Mouse (Mus musculus): ENCODE measurements around the gene Bnipl. TPM values are rescaled to one million over a fixed set of nuclear protein-coding genes. Genes with fewer than 3 reads are reported as not detected.
"Not testable (repeated sequence)": the region's sequence is repeated elsewhere in the genome, so short reads cannot be mapped to it uniquely, and the experiment has no call there.

Gene Bnipl
- polyA plus RNA-seq, 1 experiment from 2014 or later: 16.8 TPM

DNA sequence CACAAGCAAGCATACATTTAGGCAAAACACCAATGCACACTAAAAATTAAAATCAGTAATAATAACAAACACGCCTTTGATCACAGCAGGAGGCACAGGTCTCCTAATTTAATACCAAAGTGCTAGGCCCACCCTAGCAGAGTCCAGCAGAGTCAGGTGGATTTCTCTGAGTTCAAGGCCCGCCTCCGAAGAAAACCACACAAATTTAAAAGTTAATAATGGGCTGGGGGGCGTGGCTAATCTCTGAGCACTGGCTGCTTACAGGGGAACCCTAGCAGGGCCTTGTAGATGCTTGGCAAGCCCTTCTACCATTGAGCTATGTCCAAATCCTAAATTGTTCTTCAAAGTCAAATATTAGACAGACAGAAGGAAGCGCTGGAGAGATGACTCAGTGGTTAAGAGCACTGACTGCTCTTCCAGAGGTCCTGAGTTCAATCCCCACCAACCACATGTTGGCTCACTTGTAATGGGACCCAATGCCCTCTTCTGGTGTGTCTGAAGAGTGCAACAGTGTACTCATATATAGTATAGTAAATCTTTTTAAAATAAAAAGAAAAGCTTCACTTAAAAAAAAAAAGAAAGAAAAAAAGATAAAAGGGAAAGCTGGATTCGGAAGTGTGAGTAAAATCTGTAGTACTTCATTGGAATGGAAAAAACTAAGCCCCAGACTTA lies 32.4 kb downstream of the Bnipl start:
- Histone ChIP-seq H3K4me1 (replicated peaks; ENCODE audit: control insufficient read depth, insufficient read depth) (peaks cover 2% of the 10 kb centered on the region; the same call in 1 of the 2 replicates), H3K27ac (replicated peaks) (peak overlapping the region; percentile 98), H3K27me3 (ENCODE audit: control insufficient read depth, insufficient read depth, low read length) (no peaks in the 10 kb centered on the region), H3K36me3 (ENCODE audit: control insufficient read depth, insufficient read depth, low read length) (peaks cover 8% of the 10 kb centered on the region; the same call in 1 of the 2 replicates), H3K4me2 (replicated peaks; ENCODE audit: low read depth) (peak overlapping the region; percentile 65), H3K9me3 (ENCODE audit: control insufficient read depth, low read length) (no peaks in the 10 kb centered on the region), H3K9ac (ENCODE audit: low read length) (0 out of 2 replicates have a peak overlapping the region, but pooled peaks have one; percentile 80), H3K4me3 (ENCODE audit: low read depth, low read length) (peak overlapping the region; percentile 57; the same call in 1 of the 2 replicates)
- TF ChIP-seq CTCF (IDR thresholded peaks at IDR 0.05; ENCODE audit: low read depth): peak; percentile 18; the same call in 1 of the 2 replicates
- no peak for TF ChIP-seq EP300 (optimal IDR thresholded peaks at IDR 0.05)
- 75% methylated on average over 6 of the region's 6 CpGs for WGBS
- no peak for DNase-seq (ENCODE audit: low spot score)
- no peak for ATAC-seq (ENCODE audit: low FRiP score, low TSS enrichment)

DNA sequence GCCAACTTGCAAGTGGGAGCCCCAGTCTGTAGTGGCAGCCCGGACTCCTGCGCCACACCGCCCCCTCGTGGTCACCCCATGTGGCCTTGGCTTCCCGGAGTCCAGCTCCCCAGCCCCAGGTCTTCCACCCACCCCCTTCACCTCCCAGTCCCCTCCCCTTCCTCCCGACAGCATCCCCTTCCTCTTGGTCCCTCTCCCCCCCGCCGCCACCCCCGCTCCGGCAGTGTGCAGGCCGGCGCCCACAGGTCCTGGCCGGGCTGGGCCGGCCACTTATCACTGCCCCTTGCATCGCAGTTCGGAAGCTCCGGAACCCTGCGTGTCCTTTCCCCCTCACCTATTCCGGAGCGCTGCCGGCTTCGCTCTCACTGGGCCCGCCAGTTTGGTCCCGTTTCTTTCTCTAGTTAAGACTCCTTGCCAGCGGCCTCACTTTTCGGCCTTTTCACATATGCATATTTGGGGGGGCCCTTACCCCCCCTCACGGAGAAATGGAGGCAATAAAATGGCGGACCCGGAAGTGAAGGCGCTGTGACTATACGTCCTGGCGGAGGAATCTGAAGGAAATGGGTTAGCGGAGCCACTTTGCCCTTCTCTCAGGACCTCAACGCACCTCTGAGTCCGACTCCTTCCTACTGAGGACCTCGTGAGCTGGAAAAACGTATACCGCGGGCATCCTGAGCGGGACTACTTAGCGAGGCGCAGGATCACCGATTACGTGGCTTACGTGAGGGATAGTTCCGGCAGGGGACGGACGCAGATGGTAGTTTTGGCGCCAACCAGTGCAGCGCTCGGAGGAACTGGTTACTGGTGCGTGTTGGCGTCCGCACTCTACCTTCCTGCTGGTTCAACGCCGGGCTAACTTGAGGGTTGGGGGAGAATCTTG lies 33.5 kb downstream of the Bnipl start, which contains the start of gene Gabpb2:
Gabpb2 (minus strand) TSS at position 662 of the 880 bp plus-strand sequence.
- no peaks in the 10 kb centered on the region for H3K27me3 ChIP-seq (ENCODE audit: control insufficient read depth, insufficient read depth, low read length)
- H3K9me3 ChIP-seq (ENCODE audit: control insufficient read depth, low read length): no peaks in the 10 kb centered on the region
- ATAC-seq (ENCODE audit: low FRiP score, low TSS enrichment): peak; percentile 89
- peaks cover 5% of the 10 kb centered on the region; the same call in 1 of the 2 replicates for H3K36me3 ChIP-seq (ENCODE audit: control insufficient read depth, insufficient read depth, low read length)
- 0% methylated on average over 51 of the region's 56 CpGs for WGBS
- DNase-seq (ENCODE audit: low spot score): peak; percentile 97
- peak within 1 kb of the TSS; percentile 80 for H3K9ac ChIP-seq (ENCODE audit: low read length)
- peak within 1 kb of the TSS; percentile 65 for H3K4me2 ChIP-seq (replicated peaks; ENCODE audit: low read depth)
- TF ChIP-seq EP300 (optimal IDR thresholded peaks at IDR 0.05) (peak; percentile 82), CTCF (IDR thresholded peaks at IDR 0.05; ENCODE audit: low read depth) (peak; percentile 90)
- peaks cover 2% of the 10 kb centered on the region; the same call in 1 of the 2 replicates for H3K4me1 ChIP-seq (replicated peaks; ENCODE audit: control insufficient read depth, insufficient read depth)
- H3K4me3 ChIP-seq (ENCODE audit: low read depth, low read length): peak within 1 kb of the TSS; percentile 57
- H3K27ac ChIP-seq (replicated peaks): peak within 1 kb of the TSS; percentile 98

DNA sequence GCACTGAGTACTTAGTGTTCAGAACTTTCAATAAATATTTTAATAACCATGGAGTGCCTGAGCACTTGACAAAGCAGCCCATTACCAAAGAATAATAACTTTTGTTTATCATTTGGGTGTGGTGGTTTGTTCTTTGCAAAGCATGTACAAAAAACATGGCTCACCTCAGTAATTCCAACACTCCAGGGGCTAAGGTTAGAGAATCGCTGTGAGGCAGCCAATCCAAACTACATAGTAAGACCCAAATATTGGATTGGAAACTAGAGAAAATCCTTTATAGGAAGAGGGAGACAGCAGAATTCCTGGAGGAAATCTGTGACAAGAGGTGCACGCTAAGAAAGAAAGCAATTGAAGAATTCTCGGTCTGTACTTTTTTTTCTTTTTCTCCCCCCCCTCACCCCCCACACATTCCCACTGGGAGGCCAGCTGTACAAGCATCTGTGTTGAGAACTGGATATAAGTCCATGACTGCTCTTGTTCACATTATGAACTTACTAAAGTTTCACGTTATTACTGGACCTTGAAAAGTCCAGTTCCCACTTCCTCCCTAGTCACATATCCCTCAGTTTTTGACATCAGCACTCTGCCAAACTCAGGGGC lies 34.2 kb downstream of the Bnipl start:
- peaks cover 5% of the 10 kb centered on the region; the same call in 1 of the 2 replicates for H3K36me3 ChIP-seq (ENCODE audit: control insufficient read depth, insufficient read depth, low read length)
- H3K27me3 ChIP-seq (ENCODE audit: control insufficient read depth, insufficient read depth, low read length): no peaks in the 10 kb centered on the region
- peak overlapping the region; percentile 80 for H3K9ac ChIP-seq (ENCODE audit: low read length)
- DNase-seq (ENCODE audit: low spot score) (no peak), ATAC-seq (ENCODE audit: low FRiP score, low TSS enrichment) (no peak; the same call in 1 of the 2 replicates)
- TF ChIP-seq EP300 (optimal IDR thresholded peaks at IDR 0.05): no peak
- no peak for TF ChIP-seq CTCF (IDR thresholded peaks at IDR 0.05; ENCODE audit: low read depth)
- peak overlapping the region; percentile 57 for H3K4me3 ChIP-seq (ENCODE audit: low read depth, low read length)
- H3K4me1 ChIP-seq (replicated peaks; ENCODE audit: control insufficient read depth, insufficient read depth): peaks cover 2% of the 10 kb centered on the region; the same call in 1 of the 2 replicates
- H3K27ac ChIP-seq (replicated peaks): peak overlapping the region; percentile 98
- H3K9me3 ChIP-seq (ENCODE audit: control insufficient read depth, low read length): no peaks in the 10 kb centered on the region
- WGBS: 7% methylated on average over 4 of the region's 4 CpGs
- H3K4me2 ChIP-seq (replicated peaks; ENCODE audit: low read depth): peak overlapping the region; percentile 65

DNA sequence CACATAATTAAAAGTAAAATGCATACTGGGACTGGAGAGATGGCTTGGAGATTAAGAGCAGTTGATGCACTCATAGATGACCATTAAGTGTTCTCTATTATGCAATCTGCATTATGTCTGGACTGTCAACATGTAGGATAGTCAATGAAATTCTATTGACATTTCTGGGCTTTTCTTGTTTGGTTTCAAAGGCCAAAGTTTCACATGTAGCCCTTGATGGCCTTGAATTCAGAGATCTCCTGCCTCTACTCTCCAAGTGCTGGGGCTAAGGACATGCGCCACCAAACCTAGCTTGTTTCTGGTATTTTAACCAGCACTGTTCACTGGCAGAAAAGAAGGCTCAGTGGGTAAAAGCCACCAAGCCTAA lies 37.4 kb downstream of the Bnipl start:
- H3K27ac ChIP-seq (replicated peaks): no peak overlapping the region
- H3K4me1 ChIP-seq (replicated peaks; ENCODE audit: control insufficient read depth, insufficient read depth): peaks cover 2% of the 10 kb centered on the region; the same call in 1 of the 2 replicates
- H3K9ac ChIP-seq (ENCODE audit: low read length): no peak overlapping the region
- H3K4me2 ChIP-seq (replicated peaks; ENCODE audit: low read depth): no peak overlapping the region
- WGBS: 97% methylated on average over 1 of the region's 1 CpGs
- no peak overlapping the region for H3K4me3 ChIP-seq (ENCODE audit: low read depth, low read length)
- no peak for TF ChIP-seq EP300 (optimal IDR thresholded peaks at IDR 0.05)
- no peak for TF ChIP-seq CTCF (IDR thresholded peaks at IDR 0.05; ENCODE audit: low read depth)
- H3K27me3 ChIP-seq (ENCODE audit: control insufficient read depth, insufficient read depth, low read length): no peaks in the 10 kb centered on the region
- no peaks in the 10 kb centered on the region for H3K9me3 ChIP-seq (ENCODE audit: control insufficient read depth, low read length)
- ATAC-seq (ENCODE audit: low FRiP score, low TSS enrichment): no peak
- DNase-seq (ENCODE audit: low spot score): no peak
- H3K36me3 ChIP-seq (ENCODE audit: control insufficient read depth, insufficient read depth, low read length): peaks cover 3% of the 10 kb centered on the region; the same call in 1 of the 2 replicates

DNA sequence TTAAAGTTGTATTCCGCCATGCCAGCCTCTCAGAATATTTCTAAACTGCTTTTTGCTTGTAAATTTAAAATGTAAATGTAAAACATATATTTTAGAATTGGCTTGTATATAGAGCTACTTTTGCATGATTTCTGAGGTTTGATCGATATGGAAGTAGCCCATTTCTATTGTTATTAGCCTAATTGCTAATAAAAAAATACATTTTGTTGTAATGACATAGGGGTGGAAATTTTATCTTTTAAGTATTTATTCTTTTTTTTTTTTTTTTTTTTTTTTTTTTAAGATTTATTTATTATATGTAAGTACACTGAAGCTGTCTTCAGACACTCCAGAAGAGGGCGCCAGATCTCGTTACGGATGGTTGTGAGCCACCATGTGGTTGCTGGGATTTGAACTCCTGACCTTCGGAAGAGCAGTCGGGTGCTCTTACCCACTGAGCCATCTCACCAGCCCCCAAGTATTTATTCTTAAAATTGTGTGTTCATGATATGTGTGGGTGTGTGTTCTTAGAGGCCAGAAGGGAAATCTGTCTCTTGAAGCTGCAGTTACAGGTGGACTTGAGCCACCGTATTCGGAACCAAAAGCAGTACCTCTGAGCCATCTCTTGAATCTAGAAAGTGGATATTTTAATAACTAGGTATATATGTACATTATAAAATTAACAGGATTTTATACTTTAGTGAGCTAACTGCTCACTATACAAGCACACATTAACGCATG lies 37.9 kb downstream of the Bnipl start:
- not testable (repeated sequence) for H3K4me2 ChIP-seq (replicated peaks; ENCODE audit: low read depth); H3K27ac ChIP-seq (replicated peaks); H3K9me3 ChIP-seq (ENCODE audit: control insufficient read depth, low read length); H3K9ac ChIP-seq (ENCODE audit: low read length); DNase-seq (ENCODE audit: low spot score); H3K27me3 ChIP-seq (ENCODE audit: control insufficient read depth, insufficient read depth, low read length); H3K4me1 ChIP-seq (replicated peaks; ENCODE audit: control insufficient read depth, insufficient read depth); H3K36me3 ChIP-seq (ENCODE audit: control insufficient read depth, insufficient read depth, low read length); H3K4me3 ChIP-seq (ENCODE audit: low read depth, low read length); ATAC-seq (ENCODE audit: low FRiP score, low TSS enrichment)
- 0 out of 2 replicates have a peak, but pooled peaks have one; percentile 21 for TF ChIP-seq CTCF (IDR thresholded peaks at IDR 0.05; ENCODE audit: low read depth)
- 94% methylated on average over 7 of the region's 10 CpGs for WGBS
